Mouse (Mus musculus) intestine, postnatal 0 days (tissue): ENCODE measurements around the gene Frmpd1. TPM values are rescaled to one million over a fixed set of nuclear protein-coding genes. Genes with fewer than 3 reads are reported as not detected.

ENCODE experiments used
- ATAC-seq: fragments of 200-750 bp; cut with Nextera tagmentation; 2 replicates; pipeline ENCODE4 v1.8.0; 2017; ENCODE audit warnings: mild to moderate bottlenecking, moderate TSS enrichment, moderate library complexity
- H3K27ac ChIP-seq: fragments of 300-500 bp; sonication (generic); 2 replicates; pipeline ENCODE4 v1.5.1; 2014; ENCODE audit warnings: mild to moderate bottlenecking, low read depth, low read length, moderate library complexity
- H3K27me3 ChIP-seq: fragments of 300-500 bp; sonication (generic); replicated peaks from 2 replicates; pipeline ENCODE4 v1.6.1; 2014; ENCODE audit warnings: low read length, mixed read lengths; ENCODE audit not compliant: control insufficient read depth, insufficient read depth
- H3K36me3 ChIP-seq: fragments of 300-500 bp; sonication (generic); 2 replicates; pipeline ENCODE4 v1.6.1; 2014; ENCODE audit warnings: mild to moderate bottlenecking, moderate library complexity; ENCODE audit not compliant: control insufficient read depth, insufficient read depth
- H3K4me1 ChIP-seq: fragments of 300-500 bp; sonication (generic); replicated peaks from 2 replicates; pipeline ENCODE4 v1.6.1; 2014; ENCODE audit warnings: antibody characterized with exemption, low read length, mixed read lengths; ENCODE audit not compliant: control insufficient read depth, insufficient read depth
- H3K4me2 ChIP-seq: fragments of 300-500 bp; sonication (generic); replicated peaks from 2 replicates; pipeline ENCODE4 v1.6.1; 2014; ENCODE audit warnings: low read depth, mild to moderate bottlenecking, moderate library complexity
- H3K4me3 ChIP-seq: fragments of 300-500 bp; sonication (generic); 2 replicates; pipeline ENCODE4 v1.5.1; 2014; ENCODE audit warnings: low read depth, low read length
- H3K9ac ChIP-seq: fragments of 300-500 bp; sonication (generic); 2 replicates; pipeline ENCODE4 v1.6.1; 2014; ENCODE audit warnings: mild to moderate bottlenecking, low read depth, low read length
- H3K9me3 ChIP-seq: fragments of 300-500 bp; sonication (generic); 2 replicates; pipeline ENCODE4 v1.6.1; 2016; ENCODE audit warnings: mixed run types; ENCODE audit not compliant: control insufficient read depth
- CTCF ChIP-seq: sonication (generic); IDR thresholded peaks from 2 replicates; pipeline ENCODE4 v1.5.1; 2016; ENCODE audit warnings: low read depth, mild to moderate bottlenecking, control low read depth, antibody characterized with exemption, moderate library complexity
- WGBS: fragments of 180-500 bp; shearing (Covaris S2); extraction: QIAGEN DNeasy Blood & Tissue Kit; methylation state at CpG from one replicate; pipeline ENCODE4 v1.1.7; 2014; 5-methylcytosine and 5-hydroxymethylcytosine counted together
- polyA plus RNA-seq: library from polyadenylated mRNA; unstranded; fragments of >200 nt; fragmentation: Nextera tagmentation; extraction: Ambion mirVana; gene quantifications from 2 replicates; pipeline ENCODE4 v1.2.1, GENCODE M21; 2015

Frmpd1 gene
- polyA plus RNA-seq, 1 experiment from 2014 or later: 0.20 TPM

GRCm38 (mm10) chr4:45219946-45220345 is 35.3 kb downstream of the Frmpd1 start:
- no peaks in the 10 kb centered on the region for H3K9me3 ChIP-seq
- no peak overlapping the region for H3K27ac ChIP-seq
- 91% methylated on average over 8 of the region's 8 CpGs for WGBS
- no peak overlapping the region for H3K4me3 ChIP-seq
- no peaks in the 10 kb centered on the region for H3K36me3 ChIP-seq
- no peak for TF ChIP-seq CTCF
- ATAC-seq: no peak
- no peak overlapping the region for H3K9ac ChIP-seq
- H3K4me1 ChIP-seq: no peaks in the 10 kb centered on the region
- H3K4me2 ChIP-seq: no peak overlapping the region
- H3K27me3 ChIP-seq: no peaks in the 10 kb centered on the region

- no peak for ATAC-seq
- Histone ChIP-seq H3K27ac (no peak overlapping the region), H3K4me2 (no peak overlapping the region), H3K36me3 (no peaks in the 10 kb centered on the region), H3K9me3 (no peaks in the 10 kb centered on the region; the same call in 1 of the 2 replicates), H3K4me3 (no peak overlapping the region), H3K4me1 (no peaks in the 10 kb centered on the region), H3K9ac (no peak overlapping the region), H3K27me3 (no peaks in the 10 kb centered on the region)
- TF ChIP-seq CTCF: peak; percentile 32; the same call in 1 of the 2 replicates
- 93% methylated on average over 2 of the region's 2 CpGs for WGBS
Observed at GRCm38 (mm10) chr4:45222395-45222794, 37.7 kb downstream of the Frmpd1 start.

- H3K27me3 ChIP-seq: no peaks in the 10 kb centered on the region
- 89% methylated on average over 5 of the region's 5 CpGs for WGBS
- no peak for ATAC-seq
- no peaks in the 10 kb centered on the region for H3K36me3 ChIP-seq
- H3K4me2 ChIP-seq: no peak overlapping the region
- H3K27ac ChIP-seq: no peak overlapping the region
- no peaks in the 10 kb centered on the region; the same call in 1 of the 2 replicates for H3K9me3 ChIP-seq
- no peak for TF ChIP-seq CTCF
- no peaks in the 10 kb centered on the region for H3K4me1 ChIP-seq
- no peak overlapping the region for H3K4me3 ChIP-seq
- no peak overlapping the region for H3K9ac ChIP-seq
Observed at GRCm38 (mm10) chr4:45230263-45230662, 45.6 kb downstream of the Frmpd1 start.

GRCm38 (mm10) chr4:45238260-45238659 is 53.6 kb downstream of the Frmpd1 start:
- Histone ChIP-seq H3K9ac (no peak overlapping the region), H3K27me3 (no peaks in the 10 kb centered on the region), H3K4me3 (no peak overlapping the region), H3K27ac (no peak overlapping the region), H3K36me3 (no peaks in the 10 kb centered on the region), H3K4me2 (no peak overlapping the region), H3K9me3 (no peaks in the 10 kb centered on the region), H3K4me1 (no peaks in the 10 kb centered on the region)
- no peak for TF ChIP-seq CTCF
- 90% methylated on average over 5 of the region's 5 CpGs for WGBS
- ATAC-seq: no peak

GRCm38 (mm10) chr4:45241330-45241729 is 56.7 kb downstream of the Frmpd1 start:
- Histone ChIP-seq H3K9ac (no peak overlapping the region), H3K36me3 (no peaks in the 10 kb centered on the region), H3K4me1 (no peaks in the 10 kb centered on the region), H3K9me3 (no peaks in the 10 kb centered on the region), H3K4me2 (no peak overlapping the region), H3K4me3 (no peak overlapping the region), H3K27ac (no peak overlapping the region), H3K27me3 (no peaks in the 10 kb centered on the region)
- WGBS: 69% methylated on average over 5 of the region's 5 CpGs
- no peak for TF ChIP-seq CTCF
- ATAC-seq: no peak

GRCm38 (mm10) chr4:45242163-45242562 is 57.5 kb downstream of the Frmpd1 start:
- H3K27me3 ChIP-seq: no peaks in the 10 kb centered on the region
- ATAC-seq: no peak
- H3K4me3 ChIP-seq: no peak overlapping the region
- TF ChIP-seq CTCF: no peak
- no peaks in the 10 kb centered on the region for H3K4me1 ChIP-seq
- H3K27ac ChIP-seq: no peak overlapping the region
- H3K9ac ChIP-seq: no peak overlapping the region
- 64% methylated on average over 7 of the region's 7 CpGs for WGBS
- H3K9me3 ChIP-seq: no peaks in the 10 kb centered on the region
- H3K4me2 ChIP-seq: no peak overlapping the region
- H3K36me3 ChIP-seq: no peaks in the 10 kb centered on the region
